Mouse (Mus musculus) right cerebral cortex, postnatal 4 days (tissue): ENCODE results near the gene Gramd1c.

Source experiments
- DNase-seq: peaks from one replicate; pipeline ENCODE4 v3.0.0-alpha.2; 2022

Gene Gramd1c

DNA sequence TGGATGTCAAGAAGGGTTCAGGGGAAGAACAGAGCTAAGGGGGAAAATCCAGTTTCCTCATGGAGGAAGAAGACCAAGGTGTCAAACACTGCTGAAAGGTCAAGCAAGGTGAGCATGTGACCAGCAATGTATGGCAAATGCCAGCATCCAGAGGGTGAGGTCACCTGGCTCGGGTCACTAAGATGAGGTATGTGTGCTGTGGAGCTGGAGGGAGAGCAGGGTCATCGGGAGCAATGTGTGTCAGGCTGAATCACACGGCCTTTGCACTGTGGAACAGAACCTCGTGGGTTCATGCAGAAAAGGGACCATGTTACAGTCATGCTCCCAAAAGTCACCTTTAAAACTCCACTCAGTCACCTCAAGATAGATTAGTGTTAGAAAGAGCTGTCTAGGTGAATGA is 45.4 kb downstream of the Gramd1c start:
- no peak for DNase-seq

DNA sequence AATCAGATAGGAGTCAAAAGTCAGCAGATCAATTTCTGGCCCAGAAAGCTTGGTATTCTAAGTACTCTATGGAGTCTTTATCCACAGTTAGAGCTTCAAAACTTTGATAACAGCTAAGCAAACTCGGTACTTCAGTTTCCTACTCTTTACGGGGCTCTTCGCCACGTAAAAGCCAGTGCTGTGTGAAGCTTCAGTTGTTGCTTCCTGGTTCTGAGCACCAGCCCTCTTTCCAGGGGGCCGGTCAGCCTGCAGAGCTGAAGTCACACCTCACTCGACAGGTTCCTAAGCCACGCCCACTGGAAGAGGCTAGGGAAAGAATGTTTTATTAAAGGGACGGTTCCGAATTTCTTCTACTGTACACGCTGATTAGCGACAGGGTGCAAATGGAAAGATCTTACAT is 47.0 kb downstream of the Gramd1c start:
- no peak for DNase-seq

DNA sequence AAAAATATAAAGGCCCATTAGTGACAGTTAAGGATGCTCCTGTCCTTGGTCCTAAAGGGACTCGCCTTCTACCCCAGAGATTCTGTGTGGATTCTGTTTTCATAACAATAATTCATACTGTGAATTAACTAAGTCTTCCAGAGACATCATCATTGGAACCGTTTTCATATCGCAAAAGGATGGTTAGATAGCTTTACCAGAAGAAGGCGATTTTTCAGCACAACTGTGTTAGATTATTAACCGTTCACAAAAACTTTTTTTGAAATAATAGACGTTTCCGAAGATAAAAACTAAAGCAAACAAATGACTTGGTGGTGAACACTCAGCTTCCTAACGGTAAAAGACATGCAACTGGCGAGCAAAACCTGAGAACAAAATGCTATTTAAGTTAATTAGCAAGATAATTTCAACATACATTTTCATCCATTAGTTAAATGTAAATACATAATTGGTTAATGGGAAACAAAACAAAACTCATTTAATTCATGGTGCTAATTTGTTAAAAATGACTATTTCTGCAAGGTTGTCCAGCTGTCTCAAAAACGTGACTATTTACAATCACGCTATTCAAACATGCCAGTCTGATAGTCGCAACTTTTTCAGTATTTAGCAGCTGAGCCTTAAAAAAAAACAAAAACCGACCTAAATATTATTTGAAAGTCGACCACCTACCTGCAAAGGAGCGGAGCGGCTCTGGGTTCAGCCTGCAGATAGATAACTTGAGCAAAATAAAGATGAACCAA is 47.6 kb downstream of the Gramd1c start:
- no peak for DNase-seq

DNA sequence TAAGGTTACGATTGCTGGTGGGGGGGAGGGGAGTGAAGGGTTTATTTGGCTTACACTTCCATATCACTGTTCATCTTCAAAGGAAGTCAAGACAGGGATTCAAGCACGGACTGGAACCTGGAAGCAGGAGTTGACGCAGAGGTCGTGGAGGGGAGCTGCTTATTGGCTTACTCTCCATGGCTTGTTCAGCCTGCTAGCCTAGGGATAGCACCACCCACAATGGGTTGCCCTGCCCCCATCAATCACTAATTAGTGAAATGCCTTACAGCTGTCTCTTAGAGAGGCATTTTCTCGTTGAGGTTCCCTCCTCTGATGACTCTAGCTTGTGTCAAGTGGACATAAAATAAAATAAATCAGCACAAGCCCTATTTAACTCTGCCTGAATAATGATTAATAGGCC is 52.1 kb downstream of the Gramd1c start:
- no peak for DNase-seq

DNA sequence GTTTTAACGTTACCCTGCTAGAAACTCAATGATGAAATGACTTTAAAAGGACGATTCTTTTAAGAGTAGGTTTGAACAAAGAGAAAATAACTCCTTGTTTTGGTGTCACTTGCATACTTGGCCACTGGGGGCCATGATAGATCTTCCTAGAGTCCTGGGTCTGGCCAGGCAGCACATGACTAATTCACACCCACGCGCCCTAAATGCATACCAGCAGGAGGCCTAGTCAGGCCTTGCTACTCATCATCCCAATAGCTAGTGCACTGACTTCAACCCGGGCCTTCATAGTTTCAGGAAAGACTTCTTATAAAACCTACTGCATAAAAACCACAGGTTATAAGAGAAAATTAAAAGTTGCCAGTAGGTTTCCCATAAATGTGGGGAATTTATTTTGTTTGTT is 61.1 kb downstream of the Gramd1c start:
- DNase-seq = no peak

DNA sequence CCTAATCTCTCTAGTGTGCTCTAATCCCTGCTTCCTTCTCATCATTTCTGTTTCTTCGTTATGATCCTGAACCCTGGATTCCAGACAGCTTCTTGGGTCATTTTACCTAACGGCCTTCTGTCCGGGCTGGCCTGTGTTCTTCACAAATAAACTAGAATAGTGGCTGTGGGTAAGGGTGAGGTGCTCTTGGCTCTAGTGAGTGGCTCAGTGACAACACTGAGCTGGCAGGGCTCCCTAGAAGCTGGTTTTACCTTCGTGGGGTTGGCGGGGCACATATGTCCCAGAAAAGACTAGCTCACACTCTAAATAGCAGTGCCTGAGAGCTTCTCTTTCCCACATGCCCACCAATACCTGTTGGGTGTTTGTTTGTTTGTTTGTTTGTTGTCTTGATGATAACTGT is 63.6 kb downstream of the Gramd1c start:
- DNase-seq = no peak

DNA sequence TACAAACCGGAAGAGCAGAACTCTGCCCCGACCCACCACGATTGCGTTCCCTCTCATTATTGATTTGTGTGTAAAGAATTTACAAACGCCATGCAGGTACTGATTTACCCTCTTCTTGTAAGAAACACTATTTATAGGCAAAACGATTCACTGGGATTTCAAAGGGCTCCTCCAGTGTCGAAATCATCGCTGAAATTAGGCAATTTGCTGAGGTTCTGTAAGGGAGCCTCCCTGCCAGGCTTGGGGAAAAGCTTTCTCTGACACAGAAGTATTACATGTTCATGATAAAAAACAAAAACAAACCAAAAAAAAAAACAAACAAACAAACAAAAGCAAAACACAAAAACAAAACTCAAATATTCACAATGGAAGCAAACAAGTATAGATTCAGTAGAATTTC is 64.0 kb downstream of the Gramd1c start:
- no peak for DNase-seq

DNA sequence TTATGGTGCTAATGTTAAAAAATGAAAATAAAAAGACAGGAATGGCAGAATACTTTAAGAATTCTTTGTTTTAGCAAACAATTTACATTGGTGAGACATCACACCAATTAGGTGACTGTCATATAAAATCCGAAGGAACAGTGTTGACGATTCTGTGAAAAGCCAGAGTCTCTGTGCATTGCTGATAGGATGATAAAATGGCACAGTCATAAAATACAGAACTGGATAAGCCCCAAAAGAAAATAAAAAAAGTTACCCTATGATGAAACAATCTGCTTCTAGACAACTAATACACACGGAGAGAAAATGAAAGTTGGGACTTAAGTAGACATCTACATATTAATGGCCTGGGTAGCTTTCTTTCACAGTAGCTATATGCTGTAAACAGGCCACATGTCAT is 68.5 kb downstream of the Gramd1c start:
- DNase-seq = no peak

DNA sequence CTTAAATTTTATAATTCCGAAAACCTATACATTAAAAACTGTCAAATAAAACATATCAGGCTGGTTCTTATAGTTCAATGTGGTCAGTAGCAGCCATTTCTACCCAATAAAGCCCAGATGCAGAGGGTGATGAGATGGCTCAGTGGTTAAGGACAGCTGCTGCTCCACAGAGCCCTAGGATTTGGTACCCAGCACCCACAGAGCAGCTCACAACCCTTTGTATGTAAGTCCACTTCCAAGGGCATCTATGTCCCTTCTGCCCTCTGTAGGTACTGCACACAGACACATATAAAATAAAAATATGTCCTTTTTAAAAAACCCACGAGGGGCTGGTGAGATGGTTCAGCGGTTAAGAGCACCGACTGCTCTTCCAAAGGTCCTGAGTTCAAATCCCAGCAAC is 76.8 kb downstream of the Gramd1c start:
- DNase-seq = no peak

DNA sequence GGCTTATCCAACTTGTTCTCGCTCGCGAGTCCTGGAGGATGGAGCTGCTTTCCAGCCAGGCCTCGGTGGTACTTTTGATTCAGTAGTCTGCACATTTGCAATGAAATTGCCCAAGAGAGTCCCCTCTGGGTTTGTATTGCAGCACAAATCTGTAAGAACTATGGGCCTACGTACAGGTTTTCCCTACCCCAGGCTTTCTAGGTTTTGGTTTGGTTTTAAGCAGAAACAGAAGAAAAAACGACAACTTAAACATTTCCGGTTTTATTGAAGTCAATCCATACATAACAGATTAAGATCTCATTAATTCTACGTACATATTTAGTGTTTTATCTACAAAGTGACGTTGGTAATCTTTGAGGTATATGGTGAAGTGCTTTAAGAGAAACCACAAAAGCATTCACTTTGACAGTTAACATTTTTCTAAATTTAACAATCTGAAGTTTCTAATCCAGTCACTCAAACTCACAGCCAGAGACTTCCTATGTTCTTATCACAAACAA is 83.0 kb downstream of the Gramd1c start:
- DNase-seq = no peak

DNA sequence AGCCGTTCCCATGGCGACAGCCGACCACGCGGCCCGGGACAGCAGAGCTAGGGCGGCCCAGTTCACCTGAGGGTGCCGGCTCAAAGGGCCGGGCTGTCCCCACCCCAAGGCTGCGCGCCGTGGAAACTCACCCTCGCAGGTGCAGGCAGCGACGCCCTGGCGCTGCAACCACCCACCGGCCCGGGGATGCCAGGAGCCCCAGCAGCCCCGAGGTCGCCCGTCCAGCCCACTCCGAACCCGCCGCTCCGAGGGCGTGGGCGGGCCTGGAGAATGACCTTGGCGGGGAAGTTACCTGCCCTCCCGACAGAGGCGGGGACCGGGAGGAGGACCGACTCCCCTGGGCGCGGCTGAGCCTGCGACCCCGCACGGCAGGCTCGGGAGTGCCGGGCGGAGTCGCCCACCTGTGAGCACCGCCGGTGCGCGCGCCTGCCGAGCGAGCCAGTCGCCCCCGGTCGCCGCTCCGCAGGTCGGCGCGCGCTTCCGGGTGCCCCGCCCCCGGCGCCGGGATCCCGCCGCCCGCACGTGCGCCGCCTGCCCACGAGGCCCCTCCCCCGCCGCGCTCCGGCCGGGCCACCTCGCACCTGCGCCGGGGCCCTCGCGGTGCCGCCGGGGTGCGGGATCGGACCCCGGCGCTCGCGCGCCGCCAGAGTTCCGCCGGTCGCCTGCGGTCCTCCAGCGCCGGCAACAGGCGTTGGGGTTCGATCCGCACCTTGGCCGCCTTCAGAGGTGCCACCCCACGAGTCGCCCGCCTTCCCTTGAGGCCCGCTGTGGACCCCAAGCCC is 83.6 kb downstream of the Gramd1c start, which contains the start of gene Zdhhc23:
Zdhhc23 (minus strand) TSS at position 464 of the 782 bp plus-strand sequence.
- DNase-seq = peak; percentile 44

DNA sequence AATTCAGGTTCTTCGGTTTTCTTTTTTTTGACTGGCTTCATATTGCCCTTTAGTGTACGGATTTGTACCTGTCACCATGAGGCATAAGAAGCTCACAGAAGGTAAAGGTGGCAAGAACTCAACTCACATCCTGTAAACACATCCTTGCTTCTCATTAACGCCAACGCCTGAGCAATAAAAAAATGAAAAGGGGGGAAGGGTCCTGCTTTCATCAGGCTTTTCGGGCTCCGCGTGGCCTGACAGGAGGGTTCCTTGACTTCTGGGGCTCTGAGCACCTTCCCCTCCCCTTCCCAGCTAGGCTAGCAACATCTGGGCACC is 84.2 kb downstream of the Gramd1c start:
- DNase-seq = no peak

DNA sequence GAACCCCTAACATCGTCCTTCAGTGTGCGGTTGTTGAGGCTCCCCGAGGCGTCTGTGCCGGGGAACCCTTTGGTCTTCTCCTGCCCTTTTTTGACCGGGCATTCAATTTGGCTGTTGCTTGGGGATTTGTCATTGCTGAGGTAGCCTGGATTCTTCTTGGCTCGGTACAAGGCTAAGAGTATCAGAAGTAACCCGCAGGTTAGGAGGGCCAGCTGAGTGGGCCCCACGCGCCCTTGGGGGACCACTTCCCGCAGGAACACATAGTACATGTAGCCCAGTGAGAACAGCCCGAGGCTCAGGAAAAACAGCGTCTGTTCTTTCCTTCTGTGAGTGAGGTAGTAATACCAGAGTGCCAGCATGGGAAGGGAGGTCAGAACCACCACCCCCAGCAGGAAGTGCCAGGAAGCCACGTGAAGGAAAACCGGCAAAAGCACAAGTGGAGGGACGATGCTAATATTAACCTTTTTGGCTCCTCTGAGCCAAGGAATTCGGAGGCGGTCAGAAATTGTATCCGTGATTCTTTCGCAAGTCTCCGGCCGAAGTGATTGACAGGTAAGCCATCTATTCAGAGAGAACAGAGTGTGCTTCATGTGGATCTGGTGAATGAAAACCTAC is 89.4 kb downstream of the Gramd1c start:
- no peak for DNase-seq

DNA sequence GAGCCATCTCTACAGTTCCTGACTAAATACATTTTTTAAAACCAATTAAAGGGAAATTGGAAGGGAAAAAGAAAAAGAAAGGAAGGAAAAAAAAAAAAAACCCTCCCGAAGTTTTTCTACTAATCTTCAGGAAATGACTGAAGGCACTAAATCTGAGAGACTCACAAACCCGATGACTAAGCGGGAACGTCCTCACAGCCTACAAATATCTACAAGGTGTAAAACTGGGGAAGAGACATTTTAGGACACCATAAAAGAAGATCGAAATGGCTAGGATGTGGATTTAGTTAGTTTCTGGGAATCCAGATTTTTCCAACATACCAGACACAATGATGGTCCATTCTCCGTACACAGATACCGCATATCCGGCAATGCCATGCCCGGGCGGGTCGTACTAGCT is 90.0 kb downstream of the Gramd1c start:
- no peak for DNase-seq

DNA sequence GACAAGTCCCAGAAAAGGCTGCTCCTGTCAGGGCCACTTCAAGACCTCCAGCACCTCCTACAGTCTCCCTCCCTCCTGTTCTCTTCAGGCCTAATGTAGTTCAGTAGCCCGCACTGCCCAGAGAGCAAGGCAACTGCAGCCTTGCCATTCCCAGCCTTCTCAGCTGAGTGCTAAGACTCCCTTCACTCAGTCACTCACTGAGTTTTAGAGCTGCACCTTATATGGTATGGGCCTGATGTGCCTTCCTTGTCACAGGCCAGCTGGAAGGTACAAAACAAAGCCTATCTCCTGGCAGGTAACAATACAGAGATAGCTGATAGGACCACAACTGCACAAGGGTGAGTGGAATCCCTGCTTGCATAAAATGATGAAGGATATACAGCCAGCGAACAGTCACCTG is 90.8 kb downstream of the Gramd1c start:
- no peak for DNase-seq

DNA sequence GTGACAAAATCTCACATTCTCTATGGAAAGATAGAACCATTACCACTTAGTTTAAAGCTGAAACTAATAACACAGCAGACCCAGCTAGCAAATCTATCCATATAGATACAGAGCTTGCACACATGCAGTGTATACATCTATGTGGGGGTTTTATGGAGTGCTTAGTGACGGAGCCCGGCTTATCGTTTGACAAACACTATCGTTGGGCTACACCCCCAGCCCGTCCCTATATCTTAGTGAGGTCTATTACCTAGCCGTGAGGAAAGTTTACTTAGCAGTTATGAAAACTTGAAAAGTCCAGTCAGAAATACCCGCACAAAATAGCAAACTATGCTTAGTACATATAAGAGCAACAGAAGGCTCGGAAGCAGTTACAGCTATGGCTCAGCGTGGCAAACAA is 91.4 kb downstream of the Gramd1c start:
- no peak for DNase-seq

DNA sequence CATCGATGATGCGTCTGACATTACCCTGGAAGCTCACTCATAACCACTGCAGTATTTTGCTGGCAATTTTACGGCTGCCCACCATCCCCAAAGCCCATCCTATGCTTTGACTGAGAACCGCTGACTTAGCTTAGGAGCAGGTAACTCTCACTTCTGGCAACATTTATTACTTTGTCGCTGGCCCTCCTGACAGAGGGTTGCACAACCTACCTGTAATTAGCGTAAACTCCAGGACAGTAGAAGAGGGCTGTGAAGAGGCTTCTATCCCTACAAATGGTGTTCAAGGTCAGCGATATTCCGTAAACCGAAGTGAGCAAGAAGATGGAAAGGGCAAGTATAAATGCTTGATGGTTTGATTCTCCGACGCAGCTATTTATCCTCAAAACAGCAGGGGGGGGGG is 92.0 kb downstream of the Gramd1c start:
- no peak for DNase-seq

DNA sequence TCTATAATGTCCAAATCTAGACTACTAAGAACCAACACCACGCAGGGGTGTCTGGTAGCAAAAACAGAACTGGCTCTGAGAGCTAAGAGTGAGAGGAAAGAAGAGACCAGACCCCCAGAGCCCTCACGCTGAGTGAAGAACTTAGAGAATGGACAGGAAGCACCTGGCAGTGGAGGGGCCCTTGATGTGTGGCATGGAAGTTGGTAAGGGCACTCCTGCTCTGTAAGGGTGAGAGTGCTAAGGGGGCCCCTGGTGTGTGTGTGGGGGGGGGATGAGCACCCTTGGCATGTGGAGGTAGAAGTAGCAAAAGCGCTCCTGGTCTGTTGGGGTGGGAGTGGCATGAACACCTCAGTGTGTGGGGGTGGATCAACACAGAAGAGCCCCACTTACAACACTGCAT is 92.7 kb downstream of the Gramd1c start:
- no peak for DNase-seq

DNA sequence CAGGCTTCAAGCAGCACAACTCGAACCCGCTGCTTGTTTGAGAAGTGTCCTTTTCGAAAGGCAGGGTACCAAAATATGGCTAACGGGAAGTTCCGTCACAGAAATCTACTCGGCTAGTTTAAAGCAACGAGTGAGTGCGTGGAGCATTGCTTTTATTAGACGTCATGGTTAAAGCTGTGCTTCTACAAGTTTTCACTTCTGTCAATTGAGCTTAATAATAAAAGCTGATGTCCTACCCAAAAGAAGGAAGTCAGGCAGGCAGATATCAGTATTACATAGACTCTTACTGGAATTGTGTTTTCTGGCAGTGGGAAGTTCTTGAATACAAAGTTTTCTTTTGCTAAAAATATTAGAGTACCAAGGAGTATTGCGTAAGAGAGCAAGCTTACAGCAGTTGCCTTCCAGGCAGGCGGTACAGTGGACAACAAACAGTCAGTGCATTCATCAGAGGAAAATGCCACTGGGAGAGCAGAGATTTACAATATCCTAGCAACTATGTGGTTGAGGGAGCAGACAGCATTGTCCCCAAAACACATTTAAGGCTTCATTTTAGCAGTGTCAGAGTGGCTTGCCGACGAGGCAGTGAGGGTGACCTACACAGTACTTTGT is 97.3 kb downstream of the Gramd1c start:
- DNase-seq = no peak

DNA sequence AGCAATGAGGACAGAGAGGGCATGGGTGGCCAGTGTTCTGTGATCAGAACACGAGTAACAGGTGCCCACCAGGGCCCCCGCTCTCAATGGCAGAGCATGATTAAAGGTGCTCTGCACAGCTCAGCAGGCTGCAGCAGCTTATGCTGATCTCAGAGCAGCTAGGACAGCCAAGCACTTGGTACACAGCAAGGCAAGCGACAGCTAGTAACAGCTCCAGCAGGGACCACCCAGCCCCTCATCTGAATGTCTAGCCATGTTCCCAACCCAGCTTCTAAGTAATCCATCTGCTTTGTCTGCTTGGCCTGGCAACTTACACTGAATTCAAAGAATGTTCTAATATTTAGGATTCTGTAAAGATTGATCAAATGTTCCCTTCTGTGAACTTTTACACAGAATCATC is 99.4 kb downstream of the Gramd1c start:
- DNase-seq = no peak

DNA sequence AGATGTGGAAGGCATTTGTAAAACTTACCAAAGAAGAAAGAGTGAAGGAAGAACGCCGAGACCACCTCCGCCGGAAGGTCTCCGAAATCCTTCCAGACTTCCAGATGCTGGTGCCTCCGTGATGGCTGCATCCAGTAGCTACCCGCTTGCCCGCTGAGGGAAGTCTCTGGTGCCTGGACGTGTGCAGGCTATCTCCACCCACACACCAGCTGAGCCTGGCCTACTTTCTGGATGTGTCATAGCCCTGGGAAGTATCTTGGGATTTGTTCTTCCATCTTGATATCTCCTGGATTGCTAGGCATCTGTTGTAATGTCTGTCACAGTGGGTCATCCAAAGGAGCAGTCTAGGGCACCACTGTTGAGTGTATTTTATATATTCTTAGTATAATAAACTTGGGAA is 99.9 kb downstream of the Gramd1c start:
- DNase-seq = no peak

DNA sequence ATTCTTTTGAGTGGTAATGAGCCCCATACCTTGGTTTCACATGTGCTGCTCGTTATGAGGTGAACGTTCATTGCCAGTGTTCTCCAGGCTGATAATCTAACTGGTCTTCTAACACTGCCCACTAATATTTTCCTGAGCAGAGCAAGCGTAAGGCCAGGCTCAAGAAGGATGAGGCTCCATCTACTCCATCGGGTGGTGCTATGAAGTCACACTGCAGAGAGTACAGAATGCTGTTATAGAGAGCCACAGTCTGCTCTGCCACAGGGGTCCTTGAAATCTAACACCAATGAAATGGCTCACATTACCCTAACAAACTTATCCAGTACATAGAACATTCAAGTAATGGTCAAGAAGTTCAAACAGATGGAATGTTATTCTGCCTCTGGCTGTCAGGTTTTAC is 105.1 kb downstream of the Gramd1c start:
- no peak for DNase-seq

DNA sequence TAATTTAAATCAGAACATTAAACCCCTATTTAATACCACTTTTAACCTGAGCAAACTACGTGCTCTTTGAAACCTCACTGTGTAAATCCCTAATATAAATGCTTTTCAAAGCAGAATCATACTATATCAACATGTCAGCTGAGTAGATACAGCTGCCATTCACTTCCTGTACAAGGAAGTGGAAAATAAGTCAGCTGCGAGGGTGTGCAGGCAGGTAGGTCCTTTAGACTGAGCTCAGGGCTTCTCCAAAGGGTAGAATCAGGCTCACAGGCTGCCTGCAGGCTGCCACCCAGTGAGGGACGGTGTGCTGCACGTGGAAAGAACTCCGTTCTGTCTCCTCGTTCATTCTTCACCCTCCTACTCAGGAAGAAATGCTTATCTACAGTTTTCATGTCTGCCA is 108.2 kb downstream of the Gramd1c start:
- no peak for DNase-seq

DNA sequence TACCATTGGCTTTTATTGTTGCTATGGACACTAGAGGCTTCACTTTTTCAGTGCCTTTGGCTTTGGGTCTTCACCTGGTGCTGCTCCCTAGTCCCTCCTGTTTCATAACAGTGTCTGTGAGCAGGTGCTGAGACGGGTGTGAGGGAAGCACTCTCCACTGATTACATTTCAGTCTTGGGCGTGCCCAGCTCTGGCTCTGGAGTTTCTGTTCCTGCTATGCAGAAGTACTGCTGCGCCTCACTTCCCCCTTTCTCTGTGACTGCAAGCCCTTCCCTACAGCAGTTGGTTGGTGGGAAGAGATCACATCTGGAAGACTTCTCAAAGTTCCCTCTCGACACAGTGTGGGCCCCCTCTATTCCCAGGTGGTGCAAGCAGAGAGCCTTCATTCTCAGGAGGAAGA is 111.6 kb downstream of the Gramd1c start:
- DNase-seq = no peak
